19 mouse cellular contexts compared by ENCODE assay signal in the genomic region with DNA sequence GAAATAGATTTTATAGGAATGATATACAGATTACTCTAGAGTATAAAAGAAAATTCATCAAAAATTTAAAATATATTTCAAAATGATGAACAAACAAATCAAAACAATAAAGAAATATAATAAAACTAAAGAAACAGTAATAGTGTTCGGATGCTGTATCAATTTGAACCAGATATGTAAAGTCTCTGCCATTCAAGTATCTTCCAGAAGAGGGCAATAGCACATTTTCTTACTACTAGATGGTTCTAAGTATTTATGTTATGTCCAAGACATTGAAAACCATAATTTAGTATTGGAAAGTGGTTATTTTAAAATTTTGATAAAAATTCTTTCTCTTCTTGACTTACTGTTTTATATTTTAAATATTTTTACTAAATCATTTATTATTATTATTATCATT.
DNase-seq lines count a peak whose midpoint lies in the region; ATAC-seq and TF ChIP-seq lines count a peak whose summit lies in the region.
"Had no signal": no experiment of that assay in that cellular context is flagged by ENCODE, and none has a peak within 500 bp of the region (broad histone marks: within the 10 kb centered on the region; RNA-seq: fewer than 3 reads in every experiment).

No protein-coding gene starts in this region.

- peak; percentile 30 for DNase-seq in forebrain, embryonic 14.5 days (ENCODE audit: low spot score)
- no peak for DNase-seq in forebrain, embryonic 10.5 days (ENCODE audit: extremely low spot score, low spot score)
- DNase-seq in left cerebral cortex, adult 2 months (ENCODE audit: extremely low spot score in 1 of 2, low spot score in 2 of 2), result no peak
- no peak for DNase-seq in left cerebral cortex, postnatal 36 days (ENCODE audit: low spot score in 2 of 2)
- DNase-seq in 416B (ENCODE audit: low read depth), result peak; percentile 21
- peak; percentile 8 for DNase-seq in embryo, embryonic 10.5 days (ENCODE audit: low spot score)
- DNase-seq in heart, postnatal 36 days, result no peak
- DNase-seq: B cell, adult 2 months; cerebellum, postnatal 25 days; heart, postnatal 10 days; kidney, adult 2 months; kidney, postnatal 36 days; right cerebral cortex, postnatal 14 days had no signal

- TF ChIP-seq CTCF in left cerebral cortex, adult 2 months (IDR thresholded peaks at IDR 0.05), result peak; percentile 54

- no peak overlapping the region for H3K9ac ChIP-seq in forebrain, embryonic 14.5 days (ENCODE audit: low read length)
- H3K9ac ChIP-seq: embryonic facial prominence, embryonic 15.5 days; lung, embryonic 15.5 days; stomach, embryonic 15.5 days had no signal

- H3K4me2 ChIP-seq in forebrain, embryonic 14.5 days (ENCODE audit: low read length), result no peak overlapping the region
- H3K4me2 ChIP-seq: embryonic facial prominence, embryonic 15.5 days; liver, embryonic 11.5 days; lung, embryonic 15.5 days; stomach, embryonic 15.5 days had no signal

- ATAC-seq in forebrain, embryonic 14.5 days, result no peak
- ATAC-seq: hindbrain, embryonic 16.5 days had no signal

- H3K36me3 ChIP-seq in forebrain, embryonic 14.5 days (ENCODE audit: control insufficient read depth, insufficient read depth, low read length), result no peaks in the 10 kb centered on the region
- no peaks in the 10 kb centered on the region for H3K36me3 ChIP-seq in forebrain, embryonic 10.5 days (replicated peaks)
- H3K36me3 ChIP-seq: embryonic facial prominence, embryonic 15.5 days; heart, embryonic 10.5 days; lung, embryonic 15.5 days; stomach, embryonic 15.5 days had no signal

- H3K4me3 ChIP-seq in forebrain, embryonic 14.5 days (ENCODE audit: low read depth, low read length), result no peak overlapping the region
- H3K4me3 ChIP-seq in forebrain, embryonic 10.5 days, result no peak overlapping the region
- H3K4me3 ChIP-seq in left cerebral cortex, adult 2 months, result no peak overlapping the region
- H3K4me3 ChIP-seq: embryonic facial prominence, embryonic 15.5 days; heart, embryonic 10.5 days; lung, embryonic 15.5 days; stomach, embryonic 15.5 days had no signal

- WGBS in forebrain, embryonic 14.5 days, result 78% methylated on average over 1 of the region's 1 CpGs
- WGBS in forebrain, embryonic 10.5 days, result 84% methylated on average over 1 of the region's 1 CpGs

- intact Hi-C loops in left cerebral cortex, adult 2 months (cut with DNase I), result no loop called here
- intact Hi-C loops in left cerebral cortex, postnatal 36 days (cut with DNase I), result no loop called here
- intact Hi-C loops in heart, postnatal 36 days (cut with DNase I), result no loop called here

- H3K4me1 ChIP-seq in forebrain, embryonic 14.5 days (ENCODE audit: control insufficient read depth, insufficient read depth, low read length), result no peaks in the 10 kb centered on the region
- H3K4me1 ChIP-seq in forebrain, embryonic 10.5 days, result no peaks in the 10 kb centered on the region
- H3K4me1 ChIP-seq: embryonic facial prominence, embryonic 15.5 days; heart, embryonic 10.5 days; lung, embryonic 15.5 days; stomach, embryonic 15.5 days had no signal

- H3K27ac ChIP-seq in forebrain, embryonic 14.5 days (ENCODE audit: low read depth, low read length), result no peak overlapping the region
- no peak overlapping the region for H3K27ac ChIP-seq in forebrain, embryonic 10.5 days
- H3K27ac ChIP-seq in left cerebral cortex, adult 2 months, result no peak overlapping the region
- H3K27ac ChIP-seq: embryonic facial prominence, embryonic 15.5 days; heart, embryonic 10.5 days; lung, embryonic 15.5 days; stomach, embryonic 15.5 days had no signal

- H3K9me3 ChIP-seq in forebrain, embryonic 14.5 days (replicated peaks; ENCODE audit: control insufficient read depth, low read length), result no peaks in the 10 kb centered on the region
- no peaks in the 10 kb centered on the region for H3K9me3 ChIP-seq in forebrain, embryonic 10.5 days
- H3K9me3 ChIP-seq: embryonic facial prominence, embryonic 15.5 days; heart, embryonic 10.5 days; lung, embryonic 15.5 days; stomach, embryonic 15.5 days had no signal

- no peaks in the 10 kb centered on the region for H3K27me3 ChIP-seq in forebrain, embryonic 14.5 days (replicated peaks; ENCODE audit: control insufficient read depth, insufficient read depth, low read length)
- no peaks in the 10 kb centered on the region for H3K27me3 ChIP-seq in forebrain, embryonic 10.5 days (ENCODE audit: poor library complexity, severe bottlenecking)
- H3K27me3 ChIP-seq: embryonic facial prominence, embryonic 15.5 days; lung, embryonic 15.5 days; stomach, embryonic 15.5 days had no signal

Comparison
In these comparisons a context has a peak if more than half of its experiments do, and no peak if none do; other contexts are left out.
1. DNase-seq: peak in forebrain, embryonic 14.5 days (single experiment), 416B (single experiment) and embryo, embryonic 10.5 days (single experiment); none in forebrain, embryonic 10.5 days (single experiment), left cerebral cortex, adult 2 months (0 of 2), left cerebral cortex, postnatal 36 days (0 of 2) and heart, postnatal 36 days (0 of 2).